Comparison of ENCODE assay signal across 12 mouse cellular contexts in the genomic region with DNA sequence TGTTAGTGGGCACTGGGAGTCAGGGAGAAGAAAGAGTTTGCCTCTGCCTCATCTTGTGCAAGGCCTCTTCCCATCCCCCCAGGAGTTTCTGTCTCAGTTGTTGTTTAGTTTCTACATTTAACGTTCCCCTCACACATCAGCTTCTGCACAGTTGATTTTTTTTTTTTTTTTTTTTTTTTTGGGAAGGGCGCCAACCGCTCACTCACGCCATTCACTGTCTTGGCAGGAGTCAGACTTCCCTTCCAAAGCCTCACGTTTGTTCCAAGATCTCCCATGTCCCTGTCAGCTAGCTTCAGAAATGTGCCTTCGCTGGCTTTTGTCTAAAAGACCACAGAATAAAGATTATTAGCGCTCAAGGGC. TPM values are rescaled to one million over a fixed set of nuclear protein-coding genes. Genes with fewer than 3 reads are reported as not detected.
A peak's percentile ranks its signal among the peaks of the same experiment; 100 is the strongest.
DNase-seq lines count a peak whose midpoint lies in the region; ATAC-seq and TF ChIP-seq lines count a peak whose summit lies in the region.
"Had no signal": no experiment of that assay in that cellular context is flagged by ENCODE, and none has a peak within 500 bp of the region (broad histone marks: within the 10 kb centered on the region; RNA-seq: fewer than 3 reads in every experiment).

No protein-coding gene starts in this region.

- DNase-seq in adrenal gland, adult 2 months: peak; percentile 6
- DNase-seq in adrenal gland, adult 18-20 months (ENCODE audit: low spot score in 2 of 2): no peak
- DNase-seq in liver, adult 2 months (ENCODE audit: extremely low read depth, low read depth, low spot score): peak; percentile 28
- DNase-seq in liver: no peak
- DNase-seq in hindbrain, postnatal 0 days (ENCODE audit: low spot score): peak; percentile 77
- DNase-seq in gastrocnemius, postnatal 4 days (ENCODE audit: low spot score in 2 of 2): no peak
- DNase-seq in gastrocnemius, postnatal 14 days: no peak
- DNase-seq: spleen, adult 18-20 months had no signal

- H3K4me2 ChIP-seq in hindbrain, postnatal 0 days (ENCODE audit: low read depth, low read length): no peak overlapping the region
- no peak overlapping the region for H3K4me2 ChIP-seq in neural tube, embryonic 14.5 days (ENCODE audit: low read depth, low read length)
- H3K4me2 ChIP-seq: heart, embryonic 12.5 days; limb, embryonic 12.5 days had no signal

- no peak overlapping the region for H3K4me3 ChIP-seq in liver, adult 2 months (ENCODE audit: insufficient read depth, low read depth, low read length)
- H3K4me3 ChIP-seq in hindbrain, postnatal 0 days (ENCODE audit: low read length): no peak overlapping the region
- no peak overlapping the region for H3K4me3 ChIP-seq in neural tube, embryonic 14.5 days (ENCODE audit: low read depth, low read length)
- H3K4me3 ChIP-seq: heart, embryonic 12.5 days; limb, embryonic 12.5 days had no signal

- intact Hi-C loops in gastrocnemius, postnatal 14 days (cut with DNase I; ENCODE audit: low total_unique reads): no loop called here

- TF ChIP-seq CTCF in liver, adult 2 months (IDR thresholded peaks at IDR 0.05; ENCODE audit: low read depth, low read length): no peak
- no peak for TF ChIP-seq CTCF in hindbrain, postnatal 0 days (IDR thresholded peaks at IDR 0.05; ENCODE audit: low read depth)

- H3K9me3 ChIP-seq in hindbrain, postnatal 0 days (ENCODE audit: low read length): no peaks in the 10 kb centered on the region
- H3K9me3 ChIP-seq in neural tube, embryonic 14.5 days (ENCODE audit: control insufficient read depth, low read length): no peaks in the 10 kb centered on the region
- H3K9me3 ChIP-seq: heart, embryonic 12.5 days; limb, embryonic 12.5 days had no signal

- TF ChIP-seq POLR2A in liver, adult 2 months (IDR thresholded peaks at IDR 0.05; ENCODE audit: extremely low read depth, insufficient read depth, low read length): no peak

- 52% methylated on average over 7 of the region's 7 CpGs for WGBS in liver, adult 2 months
- WGBS in hindbrain, postnatal 0 days: 13% methylated on average over 7 of the region's 7 CpGs
- 34% methylated on average over 7 of the region's 7 CpGs for WGBS in neural tube, embryonic 14.5 days

- peak; percentile 72 for ATAC-seq in hindbrain, postnatal 0 days
- ATAC-seq in neural tube, embryonic 14.5 days (ENCODE audit: low read depth): peak; percentile 44
- ATAC-seq: intestine, embryonic 16.5 days had no signal

- H3K79me2 ChIP-seq in liver, adult 2 months (ENCODE audit: control insufficient read depth, insufficient read depth, low read length): no peaks in the 10 kb centered on the region

- H3K36me3 ChIP-seq in liver, adult 2 months (ENCODE audit: control insufficient read depth, insufficient read depth, low read length): no peaks in the 10 kb centered on the region
- H3K36me3 ChIP-seq in hindbrain, postnatal 0 days (ENCODE audit: insufficient read depth, low read length): no peaks in the 10 kb centered on the region
- H3K36me3 ChIP-seq in neural tube, embryonic 14.5 days (ENCODE audit: control insufficient read depth, insufficient read depth, low read length): no peaks in the 10 kb centered on the region
- H3K36me3 ChIP-seq: heart, embryonic 12.5 days; limb, embryonic 12.5 days had no signal

- no peak overlapping the region for H3K9ac ChIP-seq in liver, adult 2 months (ENCODE audit: low read depth, low read length)
- no peak overlapping the region for H3K9ac ChIP-seq in hindbrain, postnatal 0 days (replicated peaks; ENCODE audit: low read length)
- no peak overlapping the region for H3K9ac ChIP-seq in neural tube, embryonic 14.5 days (replicated peaks; ENCODE audit: low read depth, low read length)
- H3K9ac ChIP-seq: heart, embryonic 12.5 days; limb, embryonic 12.5 days had no signal

- H3K27ac ChIP-seq in liver, adult 2 months (replicated peaks; ENCODE audit: insufficient read depth, low read depth, low read length): no peak overlapping the region
- H3K27ac ChIP-seq in hindbrain, postnatal 0 days: peak overlapping the region; percentile 59; the same call in 1 of the 2 replicates
- peak overlapping the region; percentile 46 for H3K27ac ChIP-seq in neural tube, embryonic 14.5 days (ENCODE audit: low read depth, low read length)
- H3K27ac ChIP-seq: limb, embryonic 12.5 days had no signal

- no peaks in the 10 kb centered on the region for H3K27me3 ChIP-seq in liver, adult 2 months (ENCODE audit: control insufficient read depth, insufficient read depth, low read length)
- H3K27me3 ChIP-seq in hindbrain, postnatal 0 days (ENCODE audit: insufficient read depth, low read length): no peaks in the 10 kb centered on the region
- H3K27me3 ChIP-seq in neural tube, embryonic 14.5 days (ENCODE audit: control insufficient read depth, insufficient read depth, low read length): no peaks in the 10 kb centered on the region
- H3K27me3 ChIP-seq: heart, embryonic 12.5 days; limb, embryonic 12.5 days had no signal

- H3K4me1 ChIP-seq in liver, adult 2 months (ENCODE audit: control insufficient read depth, insufficient read depth, low read length): no peaks in the 10 kb centered on the region
- H3K4me1 ChIP-seq in hindbrain, postnatal 0 days (ENCODE audit: insufficient read depth, low read length): peaks cover 8% of the 10 kb centered on the region; the same call in 1 of the 2 replicates
- peaks cover 7% of the 10 kb centered on the region; the same call in 1 of the 2 replicates for H3K4me1 ChIP-seq in neural tube, embryonic 14.5 days (ENCODE audit: control insufficient read depth, insufficient read depth, low read length)
- H3K4me1 ChIP-seq: heart, embryonic 12.5 days had no signal

RNA-seq across cellular contexts. Expression of a gene that starts 25.4 kb away (rescaled TPM):
- 1 to 10 TPM; 1.0 to 1.2 TPM for total RNA-seq in adrenal gland, adult 2 months (2021)
- 0.56 and 0.79 TPM in 2 replicates for polyA plus RNA-seq in adrenal gland, adult 2 months (2012; rRNA removed)
- under 1 TPM; 0.61 to 0.99 TPM for total RNA-seq in adrenal gland, adult 18-20 months (2021)
- total RNA-seq in liver, adult 2 months (2014; rRNA removed): 0.37 and 0.60 TPM in 2 replicates
- polyA plus RNA-seq in liver, adult 2 months (2012; rRNA removed): 0.35 and 0.60 TPM in 2 replicates
- total RNA-seq in hindbrain, postnatal 0 days (2014; rRNA removed): 2.4 and 2.8 TPM in 2 replicates
- 0.69 and 1.4 TPM in 2 replicates for polyA plus RNA-seq in hindbrain, postnatal 0 days (2015; fragmentation: Nextera tagmentation; extraction: Ambion mirVana)
- polyA plus RNA-seq in neural tube, embryonic 14.5 days (2014; fragmentation: Nextera tagmentation; extraction: Ambion mirVana): 1.1 and 1.4 TPM in 2 replicates
- 1 to 10 TPM; 2.4 to 4.2 TPM for total RNA-seq in gastrocnemius, postnatal 4 days (2021)
- 1 to 10 TPM; 2.0 to 2.2 TPM for total RNA-seq in gastrocnemius, postnatal 14 days (2021)

Comparison
In these comparisons a context has a peak if more than half of its experiments do, and no peak if none do; other contexts are left out.
1. DNase-seq: peak in adrenal gland, adult 2 months (single experiment), liver, adult 2 months (single experiment) and hindbrain, postnatal 0 days (single experiment); none in adrenal gland, adult 18-20 months (0 of 2), liver (single experiment), gastrocnemius, postnatal 4 days (0 of 2) and gastrocnemius, postnatal 14 days (single experiment).